Mouse (Mus musculus): Measurements from ENCODE around the gene Tbc1d1. TPM values are rescaled to one million over a fixed set of nuclear protein-coding genes. Genes with fewer than 3 reads are reported as not detected.

Gene Tbc1d1
- polyA plus RNA-seq, 1 experiment from 2014 or later: 58.7 TPM

DNA sequence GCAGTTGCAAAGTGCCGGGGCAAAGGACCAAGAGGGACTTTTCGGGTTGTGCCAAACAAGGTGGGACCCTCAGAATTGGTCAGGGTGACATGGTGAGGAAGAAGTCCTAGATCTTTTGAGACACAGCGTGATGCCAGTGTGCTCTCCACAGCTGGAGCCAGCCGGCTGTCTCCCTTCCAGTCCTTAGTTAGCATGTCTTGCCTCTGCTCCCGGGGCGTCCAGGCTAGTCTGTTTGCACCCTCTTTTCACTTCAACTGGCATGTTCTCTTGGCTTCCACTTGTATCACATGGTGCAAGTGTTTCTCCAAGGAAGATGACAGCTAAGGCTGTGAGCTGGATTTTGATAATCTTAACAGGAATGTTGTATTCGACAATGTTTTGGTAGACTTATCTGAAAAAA is 80.5 kb downstream of the Tbc1d1 start:
- TF ChIP-seq CTCF (IDR thresholded peaks at IDR 0.05; ENCODE audit: low read depth): no peak
- no peak overlapping the region for H3K4me2 ChIP-seq
- H3K9ac ChIP-seq: no peak overlapping the region
- peaks cover 9% of the 10 kb centered on the region; the same call in 1 of the 2 replicates for H3K4me1 ChIP-seq (ENCODE audit: insufficient read depth)
- WGBS: 33% methylated on average over 7 of the region's 7 CpGs
- ATAC-seq (ENCODE audit: insufficient read depth) (0 out of 2 replicates have a peak, but pooled peaks have one; percentile 9), DNase-seq (peak; percentile 59)
- H3K4me3 ChIP-seq (ENCODE audit: low read depth, low read length): no peak overlapping the region
- no peaks in the 10 kb centered on the region for H3K27me3 ChIP-seq (ENCODE audit: insufficient read depth, low read length)
- no peaks in the 10 kb centered on the region for H3K36me3 ChIP-seq (ENCODE audit: insufficient read depth)
- H3K9me3 ChIP-seq (ENCODE audit: low read depth, low read length): no peaks in the 10 kb centered on the region
- H3K27ac ChIP-seq (ENCODE audit: low read depth): no peak overlapping the region

DNA sequence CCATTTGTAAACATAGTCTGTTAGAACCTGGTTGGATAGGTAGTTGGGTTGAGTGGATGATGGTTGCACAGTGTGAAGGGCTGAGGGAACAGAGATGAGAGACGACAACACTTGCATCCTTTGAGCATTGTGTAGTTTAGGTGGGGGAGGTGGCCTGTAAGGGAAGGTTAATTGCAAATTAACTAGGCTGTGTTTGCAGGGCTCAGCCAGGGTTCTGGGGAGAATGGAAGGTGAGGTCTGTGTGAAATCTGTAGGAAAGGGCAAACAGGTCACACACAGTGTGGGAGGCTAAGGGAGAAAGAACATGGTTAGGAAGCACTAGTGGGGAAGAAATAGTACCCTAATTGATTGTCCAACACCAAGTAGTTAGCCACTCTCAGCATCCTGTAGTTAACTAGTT is 81.2 kb downstream of the Tbc1d1 start:
- no peak for DNase-seq
- ATAC-seq (ENCODE audit: insufficient read depth): no peak
- H3K36me3 ChIP-seq (ENCODE audit: insufficient read depth): no peaks in the 10 kb centered on the region
- H3K4me2 ChIP-seq: no peak overlapping the region
- no peak for TF ChIP-seq CTCF (IDR thresholded peaks at IDR 0.05; ENCODE audit: low read depth)
- WGBS: 57% methylated on average over 1 of the region's 1 CpGs
- no peak overlapping the region for H3K4me3 ChIP-seq (ENCODE audit: low read depth, low read length)
- H3K27me3 ChIP-seq (ENCODE audit: insufficient read depth, low read length): no peaks in the 10 kb centered on the region
- no peak overlapping the region for H3K9ac ChIP-seq
- H3K9me3 ChIP-seq (ENCODE audit: low read depth, low read length): no peaks in the 10 kb centered on the region
- H3K27ac ChIP-seq (ENCODE audit: low read depth): no peak overlapping the region
- peaks cover 9% of the 10 kb centered on the region; the same call in 1 of the 2 replicates for H3K4me1 ChIP-seq (ENCODE audit: insufficient read depth)

DNA sequence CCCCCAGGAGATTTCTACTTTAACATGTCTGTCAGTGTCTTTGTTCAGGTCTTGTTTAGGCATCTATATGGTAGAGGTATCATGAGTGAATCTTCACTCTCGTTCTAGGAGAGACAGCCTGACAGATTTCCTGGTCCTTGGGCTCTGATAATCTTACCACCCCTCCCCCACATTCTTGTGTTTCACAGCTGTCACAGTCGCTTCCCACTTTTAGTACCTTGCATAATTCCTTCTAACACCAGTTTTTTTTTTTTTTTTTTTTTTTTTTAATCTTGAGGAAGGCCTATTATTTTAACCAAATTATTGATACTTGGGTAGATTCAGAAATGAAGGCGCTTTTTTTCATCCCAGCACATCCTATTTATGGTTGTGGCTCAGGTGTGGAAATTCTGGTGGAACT is 81.6 kb downstream of the Tbc1d1 start:
- H3K4me3 ChIP-seq (ENCODE audit: low read depth, low read length): no peak overlapping the region
- 52% methylated on average over 3 of the region's 3 CpGs for WGBS
- no peak overlapping the region for H3K27ac ChIP-seq (ENCODE audit: low read depth)
- H3K9ac ChIP-seq: no peak overlapping the region
- H3K36me3 ChIP-seq (ENCODE audit: insufficient read depth): no peaks in the 10 kb centered on the region
- DNase-seq (no peak), ATAC-seq (ENCODE audit: insufficient read depth) (no peak)
- no peaks in the 10 kb centered on the region for H3K27me3 ChIP-seq (ENCODE audit: insufficient read depth, low read length)
- no peak overlapping the region for H3K4me2 ChIP-seq
- H3K9me3 ChIP-seq (ENCODE audit: low read depth, low read length): no peaks in the 10 kb centered on the region
- H3K4me1 ChIP-seq (ENCODE audit: insufficient read depth): peaks cover 9% of the 10 kb centered on the region; the same call in 1 of the 2 replicates
- TF ChIP-seq CTCF (IDR thresholded peaks at IDR 0.05; ENCODE audit: low read depth): no peak

DNA sequence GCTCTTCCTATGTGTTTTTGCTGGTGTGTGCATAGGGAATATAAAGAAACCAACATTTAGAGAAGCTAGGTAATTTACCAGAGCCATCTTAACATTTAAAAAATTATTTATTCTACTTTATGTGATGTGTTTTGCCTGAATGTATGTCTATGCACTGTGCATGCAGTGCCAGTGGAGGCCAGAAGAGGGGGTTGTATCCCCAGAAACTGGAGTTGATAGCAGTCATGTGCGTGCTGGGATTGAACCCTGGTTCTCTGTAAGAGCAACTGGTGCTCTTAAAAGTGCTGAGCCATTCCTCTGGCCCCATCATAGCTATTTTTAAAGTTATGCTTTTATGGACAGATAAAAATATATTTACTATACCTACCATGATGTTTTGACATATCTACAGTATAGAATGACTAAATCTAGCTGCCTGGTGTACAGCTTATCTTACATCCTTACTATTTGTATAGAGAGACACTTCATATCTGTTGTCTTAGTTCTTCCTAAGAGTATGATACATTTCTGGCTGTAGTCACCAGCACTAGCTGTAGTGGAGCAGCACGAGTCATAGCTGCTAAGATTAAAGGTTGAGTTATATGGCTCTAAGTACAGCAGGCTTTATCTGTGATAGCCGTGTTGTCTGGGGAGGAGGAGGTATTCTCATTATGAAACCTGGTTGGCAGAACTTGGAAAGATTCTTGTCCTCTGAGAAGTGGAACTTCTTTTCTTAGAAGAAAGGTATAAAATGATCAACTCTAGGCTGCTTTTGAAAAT is 83.0 kb downstream of the Tbc1d1 start:
- H3K4me2 ChIP-seq: no peak overlapping the region
- no peaks in the 10 kb centered on the region for H3K36me3 ChIP-seq (ENCODE audit: insufficient read depth)
- H3K9ac ChIP-seq: no peak overlapping the region
- H3K27me3 ChIP-seq (ENCODE audit: insufficient read depth, low read length): no peaks in the 10 kb centered on the region
- DNase-seq (no peak), ATAC-seq (ENCODE audit: insufficient read depth) (no peak)
- WGBS: 65% methylated on average over 3 of the region's 3 CpGs
- no peaks in the 10 kb centered on the region for H3K9me3 ChIP-seq (ENCODE audit: low read depth, low read length)
- H3K4me1 ChIP-seq (ENCODE audit: insufficient read depth): peaks cover 20% of the 10 kb centered on the region
- no peak for TF ChIP-seq CTCF (IDR thresholded peaks at IDR 0.05; ENCODE audit: low read depth)
- no peak overlapping the region for H3K4me3 ChIP-seq (ENCODE audit: low read depth, low read length)
- H3K27ac ChIP-seq (ENCODE audit: low read depth): no peak overlapping the region

DNA sequence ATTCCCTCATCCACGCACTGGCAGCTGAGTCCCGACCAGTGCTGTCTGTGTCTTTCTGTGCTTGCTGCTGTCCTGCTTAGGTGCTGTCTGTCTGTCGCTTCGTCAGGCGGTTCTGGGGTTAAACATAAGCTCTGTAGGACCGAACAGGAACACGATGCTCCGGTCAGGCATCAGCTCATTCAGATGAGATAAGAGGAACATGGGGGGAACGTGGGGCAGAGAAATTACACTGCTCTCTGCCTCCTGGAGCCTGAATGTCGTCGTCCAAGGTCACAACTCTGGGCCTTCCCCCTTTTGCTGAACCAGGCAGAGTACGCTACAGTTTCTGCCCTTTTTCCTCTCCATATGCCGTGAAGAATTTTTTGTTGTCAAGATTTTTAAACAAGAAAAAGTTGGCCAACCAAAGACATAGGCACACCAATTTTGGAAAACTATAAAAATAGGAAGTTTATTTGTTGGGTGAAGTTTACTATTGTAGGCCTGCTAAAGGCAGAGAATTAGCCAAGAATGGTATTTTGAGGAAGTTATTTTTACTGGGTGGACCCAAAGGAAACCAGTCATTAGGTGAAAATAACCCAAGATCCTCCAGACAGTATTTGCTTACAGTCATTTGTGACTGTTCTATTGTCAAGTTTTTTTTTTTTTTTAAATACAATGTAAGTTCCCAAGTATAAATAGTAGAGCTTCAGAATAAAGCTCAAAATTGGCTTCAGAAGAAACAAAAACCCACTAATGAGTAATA is 85.0 kb downstream of the Tbc1d1 start:
- WGBS: 49% methylated on average over 13 of the region's 13 CpGs
- Histone ChIP-seq H3K4me2 (no peak overlapping the region), H3K4me1 (ENCODE audit: insufficient read depth) (peaks cover 22% of the 10 kb centered on the region), H3K27ac (ENCODE audit: low read depth) (peak overlapping the region; percentile 7; the same call in 1 of the 2 replicates), H3K4me3 (ENCODE audit: low read depth, low read length) (no peak overlapping the region), H3K9ac (no peak overlapping the region), H3K27me3 (ENCODE audit: insufficient read depth, low read length) (no peaks in the 10 kb centered on the region), H3K36me3 (ENCODE audit: insufficient read depth) (no peaks in the 10 kb centered on the region), H3K9me3 (ENCODE audit: low read depth, low read length) (no peaks in the 10 kb centered on the region)
- no peak for TF ChIP-seq CTCF (IDR thresholded peaks at IDR 0.05; ENCODE audit: low read depth)
- ATAC-seq (ENCODE audit: insufficient read depth) (no peak), DNase-seq (no peak)

DNA sequence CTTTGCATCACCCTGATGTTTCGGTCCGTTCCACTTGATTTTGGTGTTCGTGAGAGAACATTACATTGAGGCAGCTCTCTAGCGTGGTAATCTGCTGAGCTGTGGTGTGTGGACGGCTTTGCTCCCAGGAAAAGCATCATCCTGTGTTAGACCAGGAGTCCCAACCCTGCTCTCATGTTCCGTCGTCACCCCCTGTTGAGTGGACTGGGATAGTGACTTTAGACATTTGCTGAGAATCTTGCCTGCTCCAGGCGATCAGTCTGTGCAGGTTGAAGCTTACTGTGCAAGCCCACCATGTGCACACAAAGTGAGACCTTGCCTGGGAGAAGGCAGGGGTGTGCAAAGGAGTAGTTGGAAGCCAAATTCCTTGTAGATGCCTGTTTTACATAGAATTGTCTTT is 85.8 kb downstream of the Tbc1d1 start:
- no peak for DNase-seq
- ATAC-seq (ENCODE audit: insufficient read depth): no peak
- Histone ChIP-seq H3K9me3 (ENCODE audit: low read depth, low read length) (no peaks in the 10 kb centered on the region), H3K4me3 (ENCODE audit: low read depth, low read length) (no peak overlapping the region), H3K27ac (ENCODE audit: low read depth) (no peak overlapping the region), H3K4me1 (ENCODE audit: insufficient read depth) (peaks cover 19% of the 10 kb centered on the region), H3K27me3 (ENCODE audit: insufficient read depth, low read length) (no peaks in the 10 kb centered on the region), H3K4me2 (no peak overlapping the region), H3K9ac (no peak overlapping the region), H3K36me3 (ENCODE audit: insufficient read depth) (no peaks in the 10 kb centered on the region)
- 84% methylated on average over 8 of the region's 8 CpGs for WGBS
- no peak for TF ChIP-seq CTCF (IDR thresholded peaks at IDR 0.05; ENCODE audit: low read depth)

DNA sequence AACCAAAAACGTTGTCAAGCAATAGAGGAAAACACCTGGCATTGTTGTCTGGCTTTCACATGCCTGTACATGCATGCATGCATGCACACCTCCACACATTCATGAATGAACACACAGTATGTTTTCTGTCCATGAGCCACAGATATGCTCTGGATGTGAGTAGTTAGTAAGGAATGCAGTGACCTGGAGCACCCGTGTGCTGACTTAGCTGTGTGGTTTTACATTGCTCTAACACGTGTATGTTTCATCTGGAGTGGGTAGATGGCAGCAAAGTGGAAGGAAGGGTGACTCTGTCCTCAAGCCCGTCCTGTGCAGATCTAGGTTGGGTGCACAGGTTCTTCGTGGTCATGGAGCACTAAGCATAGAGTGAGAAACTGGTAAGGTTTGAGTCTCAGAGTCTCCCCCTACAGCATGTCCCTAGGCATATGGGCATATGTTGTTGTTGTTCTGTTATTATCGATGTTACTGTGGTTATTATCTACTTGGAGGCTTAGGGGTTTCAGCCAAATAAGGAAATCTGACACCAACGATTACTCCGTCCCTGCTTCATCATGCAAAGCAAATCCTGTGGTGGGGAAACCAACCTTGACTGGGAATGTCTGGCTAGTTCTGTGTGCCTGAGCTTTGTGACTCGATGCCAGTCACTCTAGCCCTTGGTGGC is 86.8 kb downstream of the Tbc1d1 start:
- WGBS: 33% methylated on average over 9 of the region's 9 CpGs
- Histone ChIP-seq H3K9ac (no peak overlapping the region), H3K36me3 (ENCODE audit: insufficient read depth) (no peaks in the 10 kb centered on the region), H3K9me3 (ENCODE audit: low read depth, low read length) (no peaks in the 10 kb centered on the region), H3K4me1 (ENCODE audit: insufficient read depth) (peaks cover 19% of the 10 kb centered on the region), H3K27me3 (ENCODE audit: insufficient read depth, low read length) (no peaks in the 10 kb centered on the region), H3K4me2 (no peak overlapping the region), H3K4me3 (ENCODE audit: low read depth, low read length) (no peak overlapping the region), H3K27ac (ENCODE audit: low read depth) (peak overlapping the region; percentile 66; the same call in 1 of the 2 replicates)
- DNase-seq (peak; percentile 53), ATAC-seq (ENCODE audit: insufficient read depth) (peak; percentile 38)
- peak; percentile 35 for TF ChIP-seq CTCF (IDR thresholded peaks at IDR 0.05; ENCODE audit: low read depth)
